Mouse (Mus musculus) midbrain, embryonic 14.5 days (tissue): Measurements from ENCODE around the gene Dda1. TPM values are rescaled to one million over a fixed set of nuclear protein-coding genes. Genes with fewer than 3 reads are reported as not detected.

Experiments
- ATAC-seq: fragments of 200-750 bp; cut with Nextera tagmentation; 2 replicates; pipeline ENCODE4 v1.8.0; 2017; ENCODE audit warnings: moderate number of reproducible peaks, moderate library complexity; ENCODE audit not compliant: low FRiP score, low TSS enrichment
- DNase-seq: peaks from one replicate; pipeline ENCODE4 v3.0.0-alpha.2; 2015
- H3K27ac ChIP-seq: fragments of 300-500 bp; sonication (generic); replicated peaks from 2 replicates; pipeline ENCODE4 v1.5.1; 2014; ENCODE audit warnings: mild to moderate bottlenecking, low read depth, low read length, moderate library complexity
- H3K27me3 ChIP-seq: fragments of 300-500 bp; sonication (generic); 2 replicates; pipeline ENCODE4 v1.6.1; 2014; ENCODE audit warnings: low read length, control low read depth, mixed read lengths; ENCODE audit not compliant: control insufficient read depth, insufficient read depth
- H3K36me3 ChIP-seq: fragments of 300-500 bp; sonication (generic); 2 replicates; pipeline ENCODE4 v1.6.1; 2014; ENCODE audit warnings: low read length, control low read depth; ENCODE audit not compliant: control insufficient read depth, insufficient read depth
- H3K4me1 ChIP-seq: fragments of 300-500 bp; sonication (generic); 2 replicates; pipeline ENCODE4 v1.6.1; 2014; ENCODE audit warnings: mild to moderate bottlenecking, antibody characterized with exemption, low read length, control low read depth; ENCODE audit not compliant: control insufficient read depth, insufficient read depth
- H3K4me2 ChIP-seq: fragments of 300-500 bp; sonication (generic); 2 replicates; pipeline ENCODE4 v1.6.1; 2014; ENCODE audit warnings: mild to moderate bottlenecking, low read length, moderate library complexity
- H3K4me3 ChIP-seq: fragments of 300-500 bp; sonication (generic); replicated peaks from 2 replicates; pipeline ENCODE4 v1.5.1; 2014; ENCODE audit warnings: low read depth, low read length
- H3K9ac ChIP-seq: fragments of 300-500 bp; sonication (generic); replicated peaks from 2 replicates; pipeline ENCODE4 v1.6.1; 2014; ENCODE audit warnings: mild to moderate bottlenecking, low read length, moderate library complexity
- H3K9me3 ChIP-seq: fragments of 300-500 bp; sonication (generic); 2 replicates; pipeline ENCODE4 v1.6.1; 2016; ENCODE audit warnings: low read length, control low read depth, mixed read lengths; ENCODE audit not compliant: control insufficient read depth
- WGBS: fragments of 180-500 bp; shearing (Covaris S2); extraction: QIAGEN DNeasy Blood & Tissue Kit; methylation state at CpG from one replicate; pipeline ENCODE4 v1.1.7; 2014; 5-methylcytosine and 5-hydroxymethylcytosine counted together
- polyA plus RNA-seq: library from polyadenylated mRNA; unstranded; fragments of >200 nt; fragmentation: Nextera tagmentation; extraction: Ambion mirVana; gene quantifications from 2 replicates; pipeline ENCODE4 v1.2.1, GENCODE M21; 2014

Gene Dda1
- polyA plus RNA-seq, 1 experiment from 2014 or later = 213 TPM

GRCm38 (mm10) chr8:71483932-71484331, 14.9 kb downstream of the Dda1 start:
- ATAC-seq (no peak), DNase-seq (no peak)
- Histone ChIP-seq H3K4me2 (peak overlapping the region; percentile 80; the same call in 1 of the 2 replicates), H3K36me3 (peaks cover 56% of the 10 kb centered on the region), H3K4me3 (no peak overlapping the region), H3K27me3 (no peaks in the 10 kb centered on the region), H3K9ac (no peak overlapping the region), H3K9me3 (no peaks in the 10 kb centered on the region), H3K4me1 (peaks cover 20% of the 10 kb centered on the region), H3K27ac (no peak overlapping the region)
- 52% methylated on average over 8 of the region's 8 CpGs for WGBS

- no peak for ATAC-seq
- Histone ChIP-seq H3K4me2 (peak overlapping the region; percentile 80), H3K27ac (no peak overlapping the region), H3K4me3 (peak overlapping the region; percentile 94), H3K36me3 (peaks cover 48% of the 10 kb centered on the region), H3K9me3 (no peaks in the 10 kb centered on the region), H3K27me3 (no peaks in the 10 kb centered on the region), H3K9ac (peak overlapping the region; percentile 98), H3K4me1 (peaks cover 28% of the 10 kb centered on the region)
- 94% methylated on average over 19 of the region's 19 CpGs for WGBS
- no peak for DNase-seq
Observed at GRCm38 (mm10) chr8:71484736-71485135, 15.7 kb downstream of the Dda1 start.

GRCm38 (mm10) chr8:71485142-71486135, 16.4 kb downstream of the Dda1 start, which contains the start of gene Ano8:
TSS of gene Ano8 (minus strand) at chr8:71485963.
- Histone ChIP-seq H3K9ac (peak within 1 kb of the TSS; percentile 98), H3K27ac (peak within 1 kb of the TSS; percentile 85), H3K36me3 (peaks cover 40% of the 10 kb centered on the region), H3K4me3 (peak within 1 kb of the TSS; percentile 94), H3K27me3 (no peaks in the 10 kb centered on the region), H3K4me2 (peak within 1 kb of the TSS; percentile 80), H3K9me3 (no peaks in the 10 kb centered on the region), H3K4me1 (peaks cover 30% of the 10 kb centered on the region)
- ATAC-seq = peak; percentile 77
- DNase-seq = peak; percentile 93
- 5% methylated on average over 58 of the region's 58 CpGs for WGBS

GRCm38 (mm10) chr8:71486136-71486529, 17.1 kb downstream of the Dda1 start:
- peak overlapping the region; percentile 98; the same call in 1 of the 2 replicates for H3K9ac ChIP-seq
- ATAC-seq (no peak), DNase-seq (no peak)
- 17% methylated on average over 7 of the region's 7 CpGs for WGBS
- H3K4me2 ChIP-seq = peak overlapping the region; percentile 80
- H3K27me3 ChIP-seq = no peaks in the 10 kb centered on the region
- peaks cover 38% of the 10 kb centered on the region for H3K36me3 ChIP-seq
- H3K27ac ChIP-seq = peak overlapping the region; percentile 85
- H3K9me3 ChIP-seq = no peaks in the 10 kb centered on the region
- peak overlapping the region; percentile 94 for H3K4me3 ChIP-seq
- H3K4me1 ChIP-seq = peaks cover 30% of the 10 kb centered on the region

GRCm38 (mm10) chr8:71487691-71488445, 18.9 kb downstream of the Dda1 start, which contains the start of gene Gtpbp3:
TSS of gene Gtpbp3 (plus strand) at chr8:71488103.
- Histone ChIP-seq H3K27me3 (no peaks in the 10 kb centered on the region), H3K4me2 (peak within 1 kb of the TSS; percentile 99), H3K4me1 (peaks cover 30% of the 10 kb centered on the region), H3K9ac (peak within 1 kb of the TSS; percentile 68), H3K36me3 (peaks cover 37% of the 10 kb centered on the region), H3K4me3 (peak within 1 kb of the TSS; percentile 74), H3K27ac (0 out of 2 replicates have a peak within 1 kb of the TSS, but pooled peaks have one; percentile 49), H3K9me3 (no peaks in the 10 kb centered on the region)
- WGBS = 0% methylated on average over 33 of the region's 33 CpGs
- peak; percentile 84 for DNase-seq
- ATAC-seq = peak; percentile 18; the same call in 1 of the 2 replicates

- no peak overlapping the region for H3K27ac ChIP-seq
- H3K4me3 ChIP-seq = peak overlapping the region; percentile 74
- ATAC-seq = peak; percentile 86
- H3K27me3 ChIP-seq = no peaks in the 10 kb centered on the region
- peak; percentile 96 for DNase-seq
- peak overlapping the region; percentile 99 for H3K4me2 ChIP-seq
- peaks cover 37% of the 10 kb centered on the region for H3K36me3 ChIP-seq
- peaks cover 28% of the 10 kb centered on the region for H3K4me1 ChIP-seq
- no peaks in the 10 kb centered on the region for H3K9me3 ChIP-seq
- H3K9ac ChIP-seq = peak overlapping the region; percentile 68
- WGBS = under 1% methylated on average over 22 of the region's 22 CpGs
Observed at GRCm38 (mm10) chr8:71488454-71488853, 19.5 kb downstream of the Dda1 start.

- H3K9me3 ChIP-seq = no peaks in the 10 kb centered on the region
- H3K36me3 ChIP-seq = peaks cover 25% of the 10 kb centered on the region
- no peak overlapping the region for H3K9ac ChIP-seq
- DNase-seq = peak; percentile 90
- H3K27ac ChIP-seq = no peak overlapping the region
- H3K27me3 ChIP-seq = no peaks in the 10 kb centered on the region
- no peak overlapping the region for H3K4me2 ChIP-seq
- ATAC-seq = peak; percentile 76
- no peak overlapping the region for H3K4me3 ChIP-seq
- 31% methylated on average over 16 of the region's 16 CpGs for WGBS
- H3K4me1 ChIP-seq = no peaks in the 10 kb centered on the region
Observed at GRCm38 (mm10) chr8:71495039-71495438, 26.0 kb downstream of the Dda1 start.

GRCm38 (mm10) chr8:71495811-71496210, 26.8 kb downstream of the Dda1 start:
- no peak for ATAC-seq
- no peak overlapping the region for H3K9ac ChIP-seq
- WGBS = 90% methylated on average over 5 of the region's 5 CpGs
- no peaks in the 10 kb centered on the region for H3K27me3 ChIP-seq
- H3K4me2 ChIP-seq = no peak overlapping the region
- peaks cover 25% of the 10 kb centered on the region for H3K36me3 ChIP-seq
- no peak overlapping the region for H3K27ac ChIP-seq
- no peak for DNase-seq
- no peaks in the 10 kb centered on the region for H3K4me1 ChIP-seq
- no peaks in the 10 kb centered on the region for H3K9me3 ChIP-seq
- no peak overlapping the region for H3K4me3 ChIP-seq
